Mouse (Mus musculus) thymus, postnatal 25 days (tissue): ENCODE data around the gene Cd4.
"Not testable (repeated sequence)": the region's sequence is repeated elsewhere in the genome, so short reads cannot be mapped to it uniquely, and the experiment has no call there.

Experiments used
- DNase-seq: peaks from one replicate; pipeline ENCODE4 v3.0.0; 2022

Gene Cd4

DNA sequence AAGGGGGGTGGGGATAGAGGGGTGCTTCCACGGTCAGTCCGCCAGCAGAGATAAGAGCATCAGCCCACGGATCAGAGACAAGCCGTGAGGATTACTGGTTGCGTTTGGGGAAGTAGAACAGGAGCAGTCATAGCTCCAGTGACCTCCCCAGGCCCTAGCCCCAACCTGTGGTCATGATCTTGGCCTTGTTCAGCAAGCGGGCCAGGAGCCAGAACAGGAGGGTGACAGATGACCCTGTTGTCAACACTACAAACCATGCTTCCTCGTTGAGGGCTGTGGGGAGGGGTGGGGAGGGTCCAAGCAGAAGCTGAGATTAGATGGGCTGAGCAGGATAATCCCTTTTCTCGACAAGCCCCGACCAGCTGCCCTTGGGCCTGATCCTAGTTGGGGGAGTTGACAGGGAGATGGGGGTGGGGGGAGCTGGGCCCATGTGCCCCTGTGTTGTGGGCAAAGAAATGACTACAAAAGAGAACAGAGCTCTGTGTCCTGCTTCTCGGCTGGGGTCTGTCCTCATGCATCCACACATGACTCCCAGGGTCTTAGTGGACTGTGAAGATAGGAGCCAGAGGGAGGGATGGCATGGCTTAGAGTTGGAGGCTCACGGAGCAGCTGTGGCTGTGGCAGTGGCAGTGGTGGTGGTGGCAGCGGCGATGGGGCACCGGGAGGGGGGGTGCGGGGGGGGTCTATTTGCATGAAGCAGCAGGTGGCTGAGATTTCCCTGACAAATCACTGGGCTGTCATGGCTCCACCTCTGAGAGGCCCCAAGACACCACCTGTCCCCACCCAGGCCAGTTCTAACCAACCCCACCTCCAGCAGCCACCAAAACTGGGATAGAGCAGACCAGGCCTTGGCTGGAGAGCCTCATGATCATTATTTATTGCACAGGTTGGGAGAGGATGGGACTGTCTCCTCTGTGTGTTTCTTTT is 47.5 kb downstream of the Cd4 start, which contains the start of gene Gnb3:
Gene Gnb3, minus strand, starts transcription at position 35 of the 927 bp plus-strand sequence.
- DNase-seq, result no peak

DNA sequence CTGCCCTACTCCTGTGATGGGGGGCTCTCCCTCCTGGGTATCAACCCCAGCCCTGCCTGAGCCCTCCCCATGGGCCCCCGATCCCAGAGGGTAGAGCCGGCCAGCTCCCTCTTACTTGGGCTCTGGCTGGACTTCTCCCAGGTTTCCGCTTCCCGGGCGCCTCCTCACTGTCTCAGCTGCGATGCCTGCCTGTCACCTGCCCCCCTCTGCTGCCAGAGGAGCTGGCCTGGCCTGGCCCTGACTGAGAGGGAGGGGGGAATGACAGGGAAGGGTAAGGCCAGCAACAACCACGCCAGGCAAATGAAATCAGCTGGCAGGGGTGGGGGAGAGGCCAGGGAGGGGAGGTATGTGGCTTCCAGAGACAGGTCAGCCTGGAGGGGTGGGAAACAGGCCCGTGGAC is 48.2 kb downstream of the Cd4 start:
- DNase-seq, result no peak

DNA sequence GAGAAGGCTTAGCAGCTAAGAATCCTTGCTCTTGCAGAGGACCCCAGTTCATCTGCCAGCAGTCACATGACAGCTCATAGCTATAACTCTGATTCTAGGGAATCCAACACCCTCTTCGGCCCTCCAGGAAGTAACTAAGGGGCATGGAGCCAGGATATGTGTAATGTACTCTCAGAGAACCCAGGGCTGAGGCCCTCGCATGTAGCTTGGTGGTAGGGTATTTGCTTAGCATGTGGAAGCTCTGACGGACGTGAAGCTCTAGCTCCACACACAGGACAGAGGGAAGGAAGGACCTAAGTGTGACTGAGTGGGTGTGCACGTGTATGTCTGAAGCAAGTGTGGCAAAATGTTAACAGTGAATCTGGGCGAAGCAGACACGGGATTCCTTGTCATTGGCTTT is 51.6 kb downstream of the Cd4 start:
- no peak for DNase-seq

- no peak for DNase-seq
These were observed 52.5 kb downstream of the Cd4 start for GRCm38 (mm10) chr6:124835531-124835930.

GRCm38 (mm10) chr6:124834512-124835081 is 53.4 kb downstream of the Cd4 start:
- DNase-seq, result no peak

DNA sequence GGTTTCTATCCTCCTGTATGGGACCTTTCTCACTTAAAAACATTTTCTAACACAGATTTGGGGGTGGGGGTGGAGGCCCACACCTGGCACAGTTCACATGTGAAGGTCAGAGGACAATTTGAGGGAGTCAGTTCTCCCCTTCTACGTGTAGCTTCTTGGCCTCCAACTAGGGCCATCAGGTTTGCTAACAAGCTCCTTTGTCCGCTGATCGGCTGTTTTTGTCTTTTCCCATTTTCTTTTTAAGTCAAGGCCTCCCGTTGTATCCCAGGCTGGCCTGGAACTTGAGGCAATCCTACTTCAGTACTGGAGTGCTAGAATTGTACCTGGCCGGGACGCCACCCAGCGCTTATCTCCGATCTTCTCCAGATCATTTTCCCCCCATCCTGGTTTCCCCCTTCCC is 56.4 kb downstream of the Cd4 start:
- DNase-seq, result no peak

DNA sequence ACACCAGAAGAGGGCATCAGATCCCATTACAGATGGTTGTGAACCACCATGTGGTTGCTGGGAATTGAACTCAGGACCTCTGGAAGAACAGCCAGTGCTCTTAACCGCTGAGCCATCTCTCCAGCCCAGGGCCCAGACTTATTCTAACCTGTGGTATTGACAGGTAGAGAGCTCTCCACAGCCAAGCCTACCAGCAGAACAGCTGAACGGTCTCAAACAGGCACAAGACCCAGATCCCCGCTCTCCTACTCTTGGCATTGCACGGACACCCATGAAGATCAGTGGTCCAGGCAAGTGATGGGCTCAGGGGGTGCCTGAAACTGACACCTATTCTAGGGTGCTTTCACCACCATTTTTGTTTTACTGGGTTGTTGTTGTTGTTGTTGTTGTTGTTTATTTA is 56.8 kb downstream of the Cd4 start:
- DNase-seq, result not testable (repeated sequence)

DNA sequence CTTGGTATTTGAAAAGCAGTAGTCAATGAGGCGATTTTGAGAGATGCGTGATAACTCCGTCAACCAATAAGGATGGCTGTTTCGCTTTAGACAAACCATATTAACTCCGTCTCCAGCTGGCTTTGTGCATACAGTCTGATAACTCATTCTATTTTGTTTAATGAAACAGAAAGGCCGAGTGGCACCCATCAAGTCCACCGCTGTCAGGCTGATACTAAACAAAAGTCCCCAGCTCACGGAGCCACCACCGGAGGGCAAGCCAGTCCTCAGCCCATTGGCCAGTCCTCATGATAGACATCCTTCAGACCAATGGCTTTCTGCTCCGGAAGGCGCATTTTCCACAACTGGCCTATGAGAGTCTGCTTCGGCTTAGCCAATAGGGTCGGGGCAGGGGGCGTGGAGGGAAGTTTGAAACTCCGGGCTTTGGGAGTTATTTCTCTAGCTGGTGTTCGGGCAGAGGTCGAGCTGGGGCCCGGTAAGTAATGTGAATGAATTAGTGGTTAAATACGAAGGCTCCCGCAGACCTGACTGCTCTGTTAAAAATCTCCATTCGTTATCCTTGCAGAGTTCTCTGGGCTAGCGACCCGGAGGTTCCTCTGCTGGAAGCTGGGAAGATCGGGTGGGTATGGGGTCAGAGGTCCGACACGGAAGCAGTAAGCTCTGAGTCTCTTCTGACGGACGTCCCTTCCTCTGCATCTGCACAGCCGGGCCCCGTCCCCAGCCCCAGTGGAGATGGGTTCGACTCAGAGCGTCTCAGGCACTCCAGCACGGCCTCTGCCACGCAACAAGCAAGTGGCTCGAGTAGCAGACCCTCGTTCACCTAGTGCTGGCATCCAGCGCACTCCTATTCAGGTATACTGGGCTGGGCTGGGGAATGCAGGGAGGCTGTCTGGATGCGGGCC is 58.0 kb downstream of the Cd4 start:
- DNase-seq, result peak; percentile 91

DNA sequence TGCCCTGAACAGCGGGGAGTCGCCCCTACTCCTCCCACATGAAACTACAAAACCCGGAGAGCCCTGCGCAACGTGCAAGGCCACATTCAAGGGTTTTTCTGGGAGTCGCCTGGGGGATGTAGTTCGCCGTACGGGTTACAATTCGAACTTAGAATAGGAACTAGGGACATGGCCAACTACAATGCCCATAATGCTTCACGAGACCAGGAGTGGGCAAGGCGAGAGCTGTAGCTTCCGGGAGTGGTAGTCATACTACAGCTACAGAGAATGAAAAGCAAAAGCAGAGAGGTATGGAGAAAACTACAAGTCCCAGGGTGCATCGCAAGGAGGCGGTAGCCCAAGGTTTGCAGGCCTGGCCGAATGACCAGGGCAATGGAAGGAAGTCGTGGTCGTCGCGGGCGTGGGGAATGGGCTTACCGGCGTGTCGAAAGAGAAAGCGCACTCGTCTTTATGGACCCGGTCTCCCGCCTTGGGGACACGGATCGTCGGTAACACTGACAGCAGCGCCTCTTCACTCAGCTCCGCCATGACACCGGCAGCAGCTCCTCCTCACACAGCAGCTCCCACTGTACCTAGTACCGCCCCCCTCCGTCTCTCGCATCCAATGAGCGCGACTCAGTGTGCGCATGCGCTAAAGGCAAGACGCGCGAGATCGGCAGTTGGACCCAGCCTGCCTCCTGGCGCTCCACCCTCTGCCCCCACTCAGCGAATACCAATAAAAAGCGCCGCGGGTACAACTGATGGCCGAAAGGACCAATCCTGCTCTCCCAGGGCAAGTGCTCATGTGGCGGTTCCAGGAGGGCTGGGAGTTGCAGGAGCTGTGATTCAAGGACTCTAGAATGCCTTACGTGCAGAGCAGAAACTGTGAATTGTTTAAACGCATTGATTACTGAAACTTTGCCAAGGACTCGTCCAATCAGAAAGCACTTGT is 58.9 kb downstream of the Cd4 start, which contains the start of the genes Usp5 and Cdca3:
Gene Usp5, minus strand, starts transcription at position 617 of the 931 bp plus-strand sequence.
Gene Cdca3, plus strand, starts transcription at position 680 of the 931 bp plus-strand sequence.
- DNase-seq, result peak; percentile 98

GRCm38 (mm10) chr6:124828101-124828592 is 59.9 kb downstream of the Cd4 start:
- DNase-seq, result peak; percentile 41

- no peak for DNase-seq
These were observed 66.0 kb downstream of the Cd4 start for GRCm38 (mm10) chr6:124822049-124822448.

DNA sequence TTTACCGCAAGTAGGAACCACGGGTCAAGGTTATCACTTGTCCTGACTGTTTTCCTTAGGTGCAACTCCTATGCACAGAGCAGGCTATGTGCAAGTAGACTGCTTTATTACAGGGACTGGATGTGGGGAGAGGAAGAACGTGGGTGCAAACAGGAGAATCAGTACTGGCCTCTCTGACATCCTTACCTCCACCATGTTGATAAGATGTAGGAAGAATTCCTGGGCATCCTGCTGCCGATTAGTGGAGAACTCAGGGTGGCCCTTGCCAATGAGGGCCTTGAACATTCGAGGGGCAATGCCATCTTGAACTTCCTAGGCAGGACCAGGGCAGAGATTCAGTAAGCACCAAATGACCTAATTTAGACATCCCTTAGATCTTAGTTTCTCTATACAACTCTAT is 67.1 kb downstream of the Cd4 start:
- no peak for DNase-seq

GRCm38 (mm10) chr6:124817971-124818370 is 70.0 kb downstream of the Cd4 start:
- no peak for DNase-seq

GRCm38 (mm10) chr6:124817563-124817962 is 70.5 kb downstream of the Cd4 start:
- DNase-seq, result no peak

GRCm38 (mm10) chr6:124817125-124817524 is 70.9 kb downstream of the Cd4 start:
- no peak for DNase-seq

DNA sequence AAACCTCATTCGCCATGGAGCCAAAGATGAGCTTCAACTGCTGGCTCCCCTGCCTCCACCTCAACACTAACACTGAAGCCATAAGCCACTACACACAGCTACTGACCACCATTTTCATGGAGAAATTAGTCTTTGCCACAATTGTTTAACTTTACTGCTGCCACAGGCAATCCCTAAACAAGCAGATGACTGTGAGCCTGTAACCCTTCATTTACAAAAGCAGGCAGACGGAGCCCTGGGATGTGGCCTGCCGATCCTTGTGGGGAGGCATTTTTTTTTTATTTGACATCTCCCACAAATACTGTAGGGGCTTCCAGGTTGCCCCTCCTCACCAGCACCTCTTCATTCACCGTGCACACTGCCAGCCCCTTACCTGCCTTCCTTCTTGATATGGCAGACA is 71.4 kb downstream of the Cd4 start:
- no peak for DNase-seq

- DNase-seq, result no peak
These were observed 72.9 kb downstream of the Cd4 start for GRCm38 (mm10) chr6:124814858-124815774.
